Mouse (Mus musculus): ENCODE measurements around the gene Tctex1d1. TPM values are rescaled to one million over a fixed set of nuclear protein-coding genes. Genes with fewer than 3 reads are reported as not detected.

Tctex1d1 gene
- total and polyA plus RNA-seq, 2 experiments from 2014 or later: 1.3 to 2.3 TPM

DNA sequence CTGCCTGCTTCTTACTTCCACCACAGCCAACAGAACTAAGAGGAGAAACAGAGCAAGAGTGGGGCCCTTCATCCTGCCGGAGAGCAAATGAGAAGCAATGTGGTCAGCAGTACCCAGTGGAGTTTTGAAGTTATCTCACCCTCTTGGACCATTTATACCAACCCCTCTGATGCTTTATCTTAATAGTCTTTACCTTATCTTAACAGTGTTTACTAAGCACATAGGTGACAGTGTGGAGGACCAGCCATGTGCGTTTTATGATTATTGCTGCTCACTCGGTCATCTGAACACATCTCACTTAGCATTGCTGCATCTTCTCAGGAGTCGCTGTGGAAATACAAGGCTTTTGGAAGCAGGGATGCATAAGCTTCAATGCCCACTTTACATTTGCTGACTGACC is 48.2 kb downstream of the Tctex1d1 start, which contains the start of gene Insl5:
Gene Insl5, minus strand, starts transcription at position 222 of the 400 bp plus-strand sequence.
- Histone ChIP-seq H3K4me2 (ENCODE audit: low read depth) (no peak within 1 kb of the TSS), H3K36me3 (ENCODE audit: insufficient read depth) (no peaks in the 10 kb centered on the region), H3K4me1 (ENCODE audit: insufficient read depth) (no peaks in the 10 kb centered on the region), H3K9ac (no peak within 1 kb of the TSS), H3K9me3 (ENCODE audit: low read length) (no peaks in the 10 kb centered on the region), H3K27ac (ENCODE audit: low read depth, low read length) (no peak within 1 kb of the TSS), H3K27me3 (ENCODE audit: insufficient read depth, low read length) (no peaks in the 10 kb centered on the region), H3K4me3 (ENCODE audit: low read depth, low read length) (no peak within 1 kb of the TSS)
- ATAC-seq (no peak), DNase-seq (no peak)
- 96% methylated on average over 4 of the region's 4 CpGs for WGBS
- TF ChIP-seq CTCF (IDR thresholded peaks at IDR 0.05; ENCODE audit: low read depth): no peak

DNA sequence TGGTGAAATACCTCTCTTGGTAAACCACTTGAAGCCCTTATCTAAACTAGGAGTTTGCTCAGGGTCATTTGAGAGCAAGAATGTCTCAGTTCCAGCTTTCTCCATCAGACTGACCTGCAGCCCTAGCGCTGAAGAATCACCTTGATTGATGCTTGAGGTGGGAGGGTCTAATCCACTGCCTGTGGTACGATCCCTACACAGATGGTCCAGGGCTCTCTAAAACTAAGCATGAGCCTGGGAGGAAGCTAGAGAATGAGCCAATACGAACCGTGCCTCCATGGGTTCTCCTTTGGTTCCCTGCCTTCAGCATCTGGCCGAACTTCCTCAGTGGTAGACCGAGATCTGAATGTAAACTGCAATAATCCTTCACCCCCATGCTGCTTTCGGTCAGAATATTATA is 49.3 kb downstream of the Tctex1d1 start:
- Histone ChIP-seq H3K4me3 (ENCODE audit: low read depth, low read length) (no peak overlapping the region), H3K4me2 (ENCODE audit: low read depth) (no peak overlapping the region), H3K9me3 (ENCODE audit: low read length) (no peaks in the 10 kb centered on the region), H3K9ac (no peak overlapping the region), H3K36me3 (ENCODE audit: insufficient read depth) (no peaks in the 10 kb centered on the region), H3K27me3 (ENCODE audit: insufficient read depth, low read length) (no peaks in the 10 kb centered on the region), H3K27ac (ENCODE audit: low read depth, low read length) (no peak overlapping the region), H3K4me1 (ENCODE audit: insufficient read depth) (no peaks in the 10 kb centered on the region)
- ATAC-seq: no peak
- 86% methylated on average over 7 of the region's 7 CpGs for WGBS
- DNase-seq: no peak
- TF ChIP-seq CTCF (IDR thresholded peaks at IDR 0.05; ENCODE audit: low read depth): no peak

GRCm38 (mm10) chr4:103028177-103029088 is 50.0 kb downstream of the Tctex1d1 start:
- no peak for DNase-seq

GRCm38 (mm10) chr4:103039103-103039837 is 60.9 kb downstream of the Tctex1d1 start:
- Histone ChIP-seq H3K27me3 (ENCODE audit: insufficient read depth, low read length) (no peaks in the 10 kb centered on the region), H3K4me1 (ENCODE audit: insufficient read depth) (no peaks in the 10 kb centered on the region), H3K36me3 (ENCODE audit: insufficient read depth) (no peaks in the 10 kb centered on the region), H3K9me3 (ENCODE audit: low read length) (no peaks in the 10 kb centered on the region), H3K27ac (ENCODE audit: low read depth, low read length) (no peak overlapping the region), H3K4me2 (ENCODE audit: low read depth) (no peak overlapping the region), H3K4me3 (ENCODE audit: low read depth, low read length) (no peak overlapping the region), H3K9ac (no peak overlapping the region)
- no peak for TF ChIP-seq CTCF (IDR thresholded peaks at IDR 0.05; ENCODE audit: low read depth)
- no peak for ATAC-seq
- WGBS: 83% methylated on average over 14 of the region's 14 CpGs
- DNase-seq: no peak

More at GRCm38 (mm10) chr4:103028177-103029088, 50.0 kb downstream of the Tctex1d1 start:
- TF ChIP-seq CTCF (IDR thresholded peaks at IDR 0.05; ENCODE audit: low read depth): no peak
- no peak overlapping the region for H3K9ac ChIP-seq
- H3K4me1 ChIP-seq (ENCODE audit: insufficient read depth): no peaks in the 10 kb centered on the region
- no peak overlapping the region for H3K27ac ChIP-seq (ENCODE audit: low read depth, low read length)
- ATAC-seq: no peak
- H3K36me3 ChIP-seq (ENCODE audit: insufficient read depth): no peaks in the 10 kb centered on the region
- H3K4me3 ChIP-seq (ENCODE audit: low read depth, low read length): no peak overlapping the region
- 78% methylated on average over 13 of the region's 13 CpGs for WGBS
- no peaks in the 10 kb centered on the region for H3K27me3 ChIP-seq (ENCODE audit: insufficient read depth, low read length)
- H3K4me2 ChIP-seq (ENCODE audit: low read depth): no peak overlapping the region
- H3K9me3 ChIP-seq (ENCODE audit: low read length): no peaks in the 10 kb centered on the region

DNA sequence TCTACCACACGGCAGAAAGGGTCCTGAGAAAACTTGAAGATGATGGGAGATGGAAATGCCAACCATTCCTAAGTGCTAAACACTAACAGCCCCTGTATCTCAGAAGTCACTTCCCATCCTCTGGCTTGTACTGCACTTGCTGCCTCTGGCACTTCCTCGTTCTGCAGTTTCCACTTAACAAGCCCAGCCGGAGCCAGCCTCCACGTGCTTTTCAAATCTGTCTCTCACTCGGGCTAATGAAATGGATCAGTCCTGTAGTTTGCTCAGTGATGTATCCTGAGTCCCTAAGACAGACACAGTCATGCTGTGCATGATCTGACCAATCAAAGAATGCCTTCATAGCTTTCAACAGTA is 61.4 kb downstream of the Tctex1d1 start:
- Histone ChIP-seq H3K4me3 (ENCODE audit: low read depth, low read length) (no peak overlapping the region), H3K27me3 (ENCODE audit: insufficient read depth, low read length) (no peaks in the 10 kb centered on the region), H3K27ac (ENCODE audit: low read depth, low read length) (no peak overlapping the region), H3K9me3 (ENCODE audit: low read length) (no peaks in the 10 kb centered on the region), H3K4me1 (ENCODE audit: insufficient read depth) (no peaks in the 10 kb centered on the region), H3K9ac (no peak overlapping the region), H3K4me2 (ENCODE audit: low read depth) (no peak overlapping the region), H3K36me3 (ENCODE audit: insufficient read depth) (no peaks in the 10 kb centered on the region)
- ATAC-seq (no peak), DNase-seq (no peak)
- no peak for TF ChIP-seq CTCF (IDR thresholded peaks at IDR 0.05; ENCODE audit: low read depth)
- WGBS: 72% methylated on average over 5 of the region's 5 CpGs

GRCm38 (mm10) chr4:103042997-103043396 is 64.6 kb downstream of the Tctex1d1 start:
- DNase-seq (no peak), ATAC-seq (no peak)
- H3K9ac ChIP-seq: no peak overlapping the region
- H3K36me3 ChIP-seq (ENCODE audit: insufficient read depth): no peaks in the 10 kb centered on the region
- no peak for TF ChIP-seq CTCF (IDR thresholded peaks at IDR 0.05; ENCODE audit: low read depth)
- no peak overlapping the region for H3K4me2 ChIP-seq (ENCODE audit: low read depth)
- no peaks in the 10 kb centered on the region for H3K27me3 ChIP-seq (ENCODE audit: insufficient read depth, low read length)
- no peaks in the 10 kb centered on the region for H3K4me1 ChIP-seq (ENCODE audit: insufficient read depth)
- H3K4me3 ChIP-seq (ENCODE audit: low read depth, low read length): no peak overlapping the region
- WGBS: 91% methylated on average over 11 of the region's 11 CpGs
- no peaks in the 10 kb centered on the region for H3K9me3 ChIP-seq (ENCODE audit: low read length)
- no peak overlapping the region for H3K27ac ChIP-seq (ENCODE audit: low read depth, low read length)

- Histone ChIP-seq H3K9me3 (ENCODE audit: low read length) (no peaks in the 10 kb centered on the region), H3K27ac (ENCODE audit: low read depth, low read length) (no peak overlapping the region), H3K4me2 (ENCODE audit: low read depth) (no peak overlapping the region), H3K4me1 (ENCODE audit: insufficient read depth) (no peaks in the 10 kb centered on the region), H3K9ac (no peak overlapping the region), H3K27me3 (ENCODE audit: insufficient read depth, low read length) (no peaks in the 10 kb centered on the region), H3K4me3 (ENCODE audit: low read depth, low read length) (no peak overlapping the region), H3K36me3 (ENCODE audit: insufficient read depth) (no peaks in the 10 kb centered on the region)
- no peak for TF ChIP-seq CTCF (IDR thresholded peaks at IDR 0.05; ENCODE audit: low read depth)
- WGBS: 78% methylated on average over 11 of the region's 11 CpGs
- DNase-seq: peak; percentile 4
- no peak for ATAC-seq
Observed at GRCm38 (mm10) chr4:103048046-103048445, 69.6 kb downstream of the Tctex1d1 start.

Other genes starting within 250 kb of the Tctex1d1 start
- gene Sgip1, start 237.3 kb upstream of the Tctex1d1 start, total RNA-seq (2014; rRNA removed): 61.4 and 62.0 TPM in 2 replicates
- 36.7 and 59.4 TPM in 2 replicates for gene Sgip1, start 237.3 kb upstream of the Tctex1d1 start, polyA plus RNA-seq (2015; fragmentation: Nextera tagmentation; extraction: Ambion mirVana)
- 0.71 TPM in 1 of 2 replicates, not detected in the other for gene Insl5, start 48.2 kb downstream of the Tctex1d1 start, total RNA-seq (2014; rRNA removed)
- gene Insl5, start 48.2 kb downstream of the Tctex1d1 start, polyA plus RNA-seq (2015; fragmentation: Nextera tagmentation; extraction: Ambion mirVana): not detected in 2 replicates
- gene Mier1, start 135.8 kb downstream of the Tctex1d1 start, total RNA-seq (2014; rRNA removed): 43.6 and 82.3 TPM in 2 replicates
- 17.4 and 32.6 TPM in 2 replicates for gene Mier1, start 135.8 kb downstream of the Tctex1d1 start, polyA plus RNA-seq (2015; fragmentation: Nextera tagmentation; extraction: Ambion mirVana)
- gene Wdr78, start 135.9 kb downstream of the Tctex1d1 start, total RNA-seq (2014; rRNA removed): 6.7 and 10.0 TPM in 2 replicates
- 1.6 and 2.9 TPM in 2 replicates for gene Wdr78, start 135.9 kb downstream of the Tctex1d1 start, polyA plus RNA-seq (2015; fragmentation: Nextera tagmentation; extraction: Ambion mirVana)
- gene Slc35d1, start 236.6 kb downstream of the Tctex1d1 start, total RNA-seq (2014; rRNA removed): 2.9 and 3.0 TPM in 2 replicates
- 2.9 and 4.4 TPM in 2 replicates for gene Slc35d1, start 236.6 kb downstream of the Tctex1d1 start, polyA plus RNA-seq (2015; fragmentation: Nextera tagmentation; extraction: Ambion mirVana)